Mouse (Mus musculus) heart, embryonic 14.5 days (tissue): ENCODE measurements around the gene Olfr709-ps1. TPM values are rescaled to one million over a fixed set of nuclear protein-coding genes. Genes with fewer than 3 reads are reported as not detected.

Source experiments
- ATAC-seq: fragments of 200-750 bp; cut with Nextera tagmentation; 2 replicates; pipeline ENCODE4 v1.8.0; 2017; ENCODE audit warnings: low read depth, moderate TSS enrichment; ENCODE audit not compliant: insufficient number of reproducible peaks, insufficient read depth, low FRiP score
- H3K27ac ChIP-seq, 2 experiments: fragments of 200-500 bp in 1 of 2; fragments of 300-500 bp in 1 of 2; sonication (generic) in 1 of 2; replicated peaks in 1 of 2; 2 replicates each; pipeline ENCODE4 v1.5.1; 2012 to 2014; ENCODE audit warnings: low read depth in 2 of 2, low read length in 2 of 2, control low read depth in 1 of 2, mild to moderate bottlenecking in 1 of 2, mixed read lengths in 1 of 2; ENCODE audit not compliant: control insufficient read depth in 1 of 2, insufficient read depth in 1 of 2
- H3K27me3 ChIP-seq: fragments of 300-500 bp; sonication (generic); 2 replicates; pipeline ENCODE4 v1.6.1; 2014; ENCODE audit warnings: mild to moderate bottlenecking, low read length, control low read depth; ENCODE audit not compliant: control insufficient read depth, insufficient read depth
- H3K36me3 ChIP-seq: fragments of 300-500 bp; sonication (generic); 2 replicates; pipeline ENCODE4 v1.6.1; 2014; ENCODE audit warnings: mild to moderate bottlenecking, control low read depth, low read length, mixed read lengths; ENCODE audit not compliant: control insufficient read depth, insufficient read depth
- H3K4me1 ChIP-seq, 2 experiments: fragments of 200-500 bp in 1 of 2; fragments of 300-500 bp in 1 of 2; sonication (generic) in 1 of 2; 2 replicates each; pipeline ENCODE4 v1.6.1; 2012 to 2014; ENCODE audit warnings: low read length in 2 of 2, control low read depth in 1 of 2, mixed read lengths in 1 of 2; ENCODE audit not compliant: control insufficient read depth in 2 of 2, insufficient read depth in 2 of 2
- H3K4me2 ChIP-seq: fragments of 300-500 bp; sonication (generic); 2 replicates; pipeline ENCODE4 v1.6.1; 2014; ENCODE audit warnings: mild to moderate bottlenecking, low read length
- H3K4me3 ChIP-seq, 2 experiments: fragments of 200-500 bp in 1 of 2; fragments of 300-500 bp in 1 of 2; sonication (generic) in 1 of 2; 2 replicates each; pipeline ENCODE4 v1.5.1; 2012 to 2014; ENCODE audit warnings: low read length in 2 of 2, mild to moderate bottlenecking in 2 of 2, control low read depth in 1 of 2, low read depth in 1 of 2, moderate library complexity in 1 of 2; ENCODE audit not compliant: control insufficient read depth in 1 of 2, insufficient read depth in 1 of 2
- H3K9ac ChIP-seq: fragments of 300-500 bp; sonication (generic); 2 replicates; pipeline ENCODE4 v1.6.1; 2014; ENCODE audit warnings: mild to moderate bottlenecking, low read length
- H3K9me3 ChIP-seq: fragments of 300-500 bp; sonication (generic); 2 replicates; pipeline ENCODE4 v1.6.1; 2016; ENCODE audit warnings: low read length, control low read depth; ENCODE audit not compliant: control insufficient read depth
- WGBS: fragments of 180-500 bp; shearing (Covaris S2); extraction: QIAGEN DNeasy Blood & Tissue Kit; methylation state at CpG from one replicate; pipeline ENCODE4 v1.1.7; 2014; 5-methylcytosine and 5-hydroxymethylcytosine counted together
- polyA plus RNA-seq: library from polyadenylated mRNA; unstranded; fragments of >200 nt; fragmentation: Nextera tagmentation; extraction: Ambion mirVana; gene quantifications from 2 replicates; pipeline ENCODE4 v1.2.1, GENCODE M21; 2014

Gene Olfr709-ps1
- polyA plus RNA-seq, 1 experiment from 2014 or later = not detected

- WGBS = 68% methylated on average over 2 of the region's 2 CpGs
- Histone ChIP-seq H3K4me2 (no peak within 1 kb of the TSS), H3K9ac (no peak within 1 kb of the TSS), H3K9me3 (no peaks in the 10 kb centered on the region), H3K27ac (no peak within 1 kb of the TSS), H3K4me1 (no peaks in the 10 kb centered on the region), H3K27me3 (no peaks in the 10 kb centered on the region), H3K36me3 (no peaks in the 10 kb centered on the region), H3K4me3 (no peak within 1 kb of the TSS)
- ATAC-seq = no peak
Observed at GRCm38 (mm10) chr7:106888062-106888461, 44.0 kb downstream of the Olfr709-ps1 start, which contains the start of gene Olfr706. Olfr706 (minus strand) TSS chr7:106888162.

- no peak for ATAC-seq
- no peaks in the 10 kb centered on the region for H3K9me3 ChIP-seq
- H3K27ac ChIP-seq = no peak within 1 kb of the TSS
- H3K4me3 ChIP-seq = no peak within 1 kb of the TSS
- no peaks in the 10 kb centered on the region for H3K27me3 ChIP-seq
- H3K4me1 ChIP-seq = no peaks in the 10 kb centered on the region
- H3K4me2 ChIP-seq = no peak within 1 kb of the TSS
- WGBS = 72% methylated on average over 3 of the region's 3 CpGs
- H3K36me3 ChIP-seq = no peaks in the 10 kb centered on the region
- H3K9ac ChIP-seq = no peak within 1 kb of the TSS
Observed at GRCm38 (mm10) chr7:106876791-106877190, 55.2 kb downstream of the Olfr709-ps1 start, which contains the start of gene Olfr705. Olfr705 (minus strand) TSS chr7:106876891.

Other genes starting within 250 kb of the Olfr709-ps1 start
- not detected in 2 replicates for gene Olfr694, start 240.4 kb downstream of the Olfr709-ps1 start, polyA plus RNA-seq
- gene Olfr695, start 215.8 kb downstream of the Olfr709-ps1 start, polyA plus RNA-seq = not detected in 2 replicates
- gene Olfr697, start 189.8 kb downstream of the Olfr709-ps1 start, polyA plus RNA-seq = not detected in 2 replicates
- not detected in 2 replicates for gene Olfr698, start 176.8 kb downstream of the Olfr709-ps1 start, polyA plus RNA-seq
- not detected in 2 replicates for gene Olfr699, start 139.0 kb downstream of the Olfr709-ps1 start, polyA plus RNA-seq
- gene Olfr700, start 123.4 kb downstream of the Olfr709-ps1 start, polyA plus RNA-seq = not detected in 2 replicates
- not detected in 2 replicates for gene Olfr701, start 118.1 kb downstream of the Olfr709-ps1 start, polyA plus RNA-seq
- gene Olfr702, start 98.3 kb downstream of the Olfr709-ps1 start, polyA plus RNA-seq = not detected in 2 replicates
- not detected in 2 replicates for gene Olfr703, start 88.9 kb downstream of the Olfr709-ps1 start, polyA plus RNA-seq
- not detected in 2 replicates for gene Olfr704, start 69.0 kb downstream of the Olfr709-ps1 start, polyA plus RNA-seq
- gene Olfr705, start 55.3 kb downstream of the Olfr709-ps1 start, polyA plus RNA-seq = not detected in 2 replicates
- gene Olfr706, start 44.1 kb downstream of the Olfr709-ps1 start, polyA plus RNA-seq = not detected in 2 replicates
- not detected in 2 replicates for gene Olfr707, start 31.0 kb downstream of the Olfr709-ps1 start, polyA plus RNA-seq
- not detected in 2 replicates for gene Olfr1532-ps1, start 24.2 kb downstream of the Olfr709-ps1 start, polyA plus RNA-seq
- gene Olfr710, start 16.1 kb upstream of the Olfr709-ps1 start, polyA plus RNA-seq = not detected in 2 replicates
- gene Olfr6, start 31.7 kb upstream of the Olfr709-ps1 start, polyA plus RNA-seq = not detected in 2 replicates
- gene Olfr711, start 43.2 kb upstream of the Olfr709-ps1 start, polyA plus RNA-seq = not detected in 2 replicates
- not detected in 2 replicates for gene Olfr2, start 73.9 kb upstream of the Olfr709-ps1 start, polyA plus RNA-seq
- not detected in 2 replicates for gene Olfr713, start 99.0 kb upstream of the Olfr709-ps1 start, polyA plus RNA-seq
- gene Olfr714, start 138.8 kb upstream of the Olfr709-ps1 start, polyA plus RNA-seq = not detected in 2 replicates
- gene Olfr17, start 161.0 kb upstream of the Olfr709-ps1 start, polyA plus RNA-seq = not detected in 2 replicates
- gene Olfr715b, start 178.2 kb upstream of the Olfr709-ps1 start, polyA plus RNA-seq = not detected in 2 replicates
- not detected in 2 replicates for gene Olfr715, start 198.9 kb upstream of the Olfr709-ps1 start, polyA plus RNA-seq
- gene Olfr716, start 206.1 kb upstream of the Olfr709-ps1 start, polyA plus RNA-seq = not detected in 2 replicates
- not detected in 2 replicates for gene Nlrp14, start 234.8 kb upstream of the Olfr709-ps1 start, polyA plus RNA-seq